Mouse (Mus musculus) 416B (cell line): Measurements from ENCODE around the gene Arhgap15.
A peak's percentile ranks its signal among the peaks of the same experiment; 100 is the strongest.

ENCODE experiments used
- DNase-seq: peaks from one replicate; pipeline ENCODE4 v3.0.0; 2011; ENCODE audit warnings: low read depth

The Arhgap15 gene

GRCm38 (mm10) chr2:44192058-44192457 lies 443.4 kb downstream of the Arhgap15 start:
- DNase-seq = peak; percentile 24

DNA sequence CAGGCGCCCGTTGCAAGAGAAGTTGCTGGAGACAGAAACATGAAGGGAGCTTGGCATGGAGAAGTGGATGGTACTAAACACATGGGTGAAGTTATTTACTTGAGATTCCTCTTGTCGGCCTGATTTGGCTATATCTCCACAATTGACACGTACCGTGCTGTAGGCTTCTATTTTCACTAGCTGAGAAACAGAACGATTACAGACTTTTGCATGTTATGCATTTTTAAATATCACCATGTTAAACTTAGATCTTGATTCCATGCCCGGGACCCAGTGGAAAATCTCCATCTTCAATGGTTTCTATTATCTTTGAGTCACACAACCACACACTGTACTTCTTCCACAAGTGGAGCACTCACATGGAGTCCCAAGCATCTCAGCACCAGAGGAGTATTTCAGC lies 466.9 kb downstream of the Arhgap15 start:
- no peak for DNase-seq

DNA sequence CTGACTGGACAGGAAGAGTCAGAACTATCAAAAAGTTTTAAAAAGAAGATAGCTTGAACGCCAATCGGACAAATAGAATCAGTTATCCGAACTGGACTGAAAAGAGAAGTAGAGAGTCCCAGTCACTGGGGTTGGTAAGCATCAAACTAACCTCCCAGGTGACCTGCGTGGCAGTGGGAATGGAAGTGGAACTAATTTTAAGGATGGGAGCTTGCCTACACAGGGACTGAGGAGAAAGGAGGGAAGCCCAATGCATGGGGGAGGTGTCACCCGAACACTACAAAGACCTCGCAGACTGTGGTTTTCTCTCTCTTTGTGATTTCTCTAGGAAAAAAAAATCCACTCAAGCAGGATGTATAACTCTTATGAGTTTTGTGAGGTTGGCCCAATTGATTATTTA lies 469.2 kb downstream of the Arhgap15 start:
- no peak for DNase-seq

DNA sequence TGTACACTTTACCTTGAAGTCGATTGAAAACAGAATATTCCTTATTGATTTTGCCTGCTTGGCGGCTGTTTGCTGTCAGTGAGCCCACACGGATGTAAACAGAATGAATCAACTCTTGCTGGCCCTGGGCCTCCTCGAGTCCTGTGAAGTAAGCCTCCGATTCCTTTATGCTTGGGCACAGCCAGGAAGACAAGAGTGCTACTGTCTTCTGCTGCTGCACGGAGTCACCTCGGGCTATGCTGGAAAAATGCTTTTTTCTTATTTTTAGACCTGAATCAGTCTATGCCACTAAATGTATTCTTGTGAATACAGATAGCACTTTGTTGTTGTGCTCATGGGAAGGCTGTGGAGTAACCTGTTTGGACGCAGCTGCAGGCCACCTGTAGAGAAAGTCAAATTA lies 469.7 kb downstream of the Arhgap15 start:
- DNase-seq = no peak

GRCm38 (mm10) chr2:44221686-44222085 lies 473.1 kb downstream of the Arhgap15 start:
- DNase-seq = no peak

DNA sequence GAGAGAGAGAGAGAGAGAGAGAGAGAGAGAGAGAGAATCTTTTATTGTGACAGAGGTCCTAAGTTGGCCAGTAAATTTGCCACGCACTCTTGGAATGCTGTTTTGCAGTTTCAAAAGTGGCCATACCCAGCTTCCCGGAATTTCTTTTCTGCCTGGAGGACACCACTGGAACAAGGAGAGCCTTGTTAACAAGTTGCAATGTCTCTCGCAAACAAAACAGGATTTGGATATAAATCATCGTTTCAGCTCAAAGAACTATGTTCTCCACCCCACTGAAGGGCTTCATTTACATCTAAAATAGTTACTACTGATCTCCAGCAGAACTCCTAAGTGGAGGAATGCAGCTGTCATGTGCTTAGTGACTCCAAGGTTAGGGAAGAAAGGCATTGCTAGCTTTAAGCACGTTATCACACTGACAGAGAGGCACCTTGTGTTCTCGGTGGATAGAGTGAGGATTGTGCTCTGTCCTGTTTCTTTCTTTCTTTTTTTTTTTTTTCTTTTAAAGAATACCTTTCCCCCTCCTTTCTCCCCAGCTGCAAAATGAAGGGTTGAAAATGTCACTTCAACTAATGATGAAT lies 473.6 kb downstream of the Arhgap15 start:
- no peak for DNase-seq

- DNase-seq = no peak
Measured at GRCm38 (mm10) chr2:44234856-44235255, 486.2 kb downstream of the Arhgap15 start.

DNA sequence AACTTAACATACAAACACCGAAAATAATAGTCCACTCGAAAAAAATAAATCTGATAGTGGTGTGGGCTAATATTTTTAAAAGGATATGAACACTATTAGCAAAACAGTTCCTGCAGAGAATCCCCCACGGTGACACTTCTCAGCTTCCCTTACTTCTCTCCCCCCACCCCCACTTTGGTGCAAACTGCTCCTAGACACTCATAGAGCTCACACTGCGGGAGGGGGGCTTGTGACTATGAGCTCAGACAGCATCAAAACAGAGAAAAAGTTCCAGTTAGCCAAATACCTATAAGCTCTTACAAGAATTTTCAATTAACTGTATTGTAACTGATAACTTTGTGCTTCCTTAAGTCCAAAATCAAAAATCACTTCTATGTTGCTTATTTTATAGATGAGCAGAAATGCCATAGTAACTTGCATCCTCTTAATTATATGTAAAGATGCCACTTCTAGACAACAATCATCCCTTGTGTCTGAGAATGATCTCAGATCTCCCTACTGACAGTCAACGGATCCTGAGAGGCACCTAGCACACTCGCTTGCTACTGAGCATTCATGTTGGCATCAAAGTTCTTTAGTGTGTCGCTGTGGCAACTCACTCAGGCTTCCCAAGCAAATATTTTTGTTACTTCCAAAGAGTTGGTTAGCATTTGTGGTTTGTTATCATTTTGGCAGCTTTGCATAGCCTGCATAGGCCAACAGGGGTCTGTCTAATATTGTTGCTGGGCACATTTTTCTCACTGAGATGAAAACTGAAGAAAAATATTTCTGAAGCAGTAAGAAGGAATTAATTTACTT lies 493.2 kb downstream of the Arhgap15 start:
- peak; percentile 8 for DNase-seq

DNA sequence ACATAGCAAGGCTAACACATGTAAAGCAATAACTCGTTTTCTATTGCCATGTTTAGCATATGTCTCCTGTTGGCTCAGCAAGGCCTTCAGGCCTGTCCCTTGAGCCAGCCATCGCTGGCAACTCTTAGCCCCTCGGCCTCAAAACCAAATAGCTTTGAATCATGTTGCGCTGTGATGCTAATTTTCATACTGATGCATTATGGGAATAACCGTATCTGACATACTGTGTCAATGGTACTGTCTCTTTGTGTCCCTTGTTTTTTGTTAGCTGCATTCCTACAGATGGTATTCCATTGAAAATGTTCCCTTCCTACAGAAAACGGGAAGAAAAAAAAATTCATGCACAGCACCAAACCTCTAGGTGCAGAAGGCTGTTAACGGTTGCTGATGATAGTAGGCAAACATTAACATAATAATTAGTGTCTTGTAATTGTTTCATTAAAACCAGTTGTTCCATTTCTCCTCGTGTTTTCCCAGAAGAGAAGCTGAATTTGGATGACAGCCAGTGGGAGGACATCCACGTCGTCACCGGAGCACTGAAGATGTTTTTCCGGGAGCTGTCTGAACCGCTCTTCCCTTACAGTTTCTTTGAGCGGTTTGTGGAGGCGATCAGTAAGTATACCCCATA lies 494.1 kb downstream of the Arhgap15 start:
- no peak for DNase-seq

- no peak for DNase-seq
Measured at GRCm38 (mm10) chr2:44255343-44255742, 506.7 kb downstream of the Arhgap15 start.

- no peak for DNase-seq
Measured at GRCm38 (mm10) chr2:44257946-44258345, 509.3 kb downstream of the Arhgap15 start.

- no peak for DNase-seq
Measured at GRCm38 (mm10) chr2:44271455-44272346, 523.1 kb downstream of the Arhgap15 start.

DNA sequence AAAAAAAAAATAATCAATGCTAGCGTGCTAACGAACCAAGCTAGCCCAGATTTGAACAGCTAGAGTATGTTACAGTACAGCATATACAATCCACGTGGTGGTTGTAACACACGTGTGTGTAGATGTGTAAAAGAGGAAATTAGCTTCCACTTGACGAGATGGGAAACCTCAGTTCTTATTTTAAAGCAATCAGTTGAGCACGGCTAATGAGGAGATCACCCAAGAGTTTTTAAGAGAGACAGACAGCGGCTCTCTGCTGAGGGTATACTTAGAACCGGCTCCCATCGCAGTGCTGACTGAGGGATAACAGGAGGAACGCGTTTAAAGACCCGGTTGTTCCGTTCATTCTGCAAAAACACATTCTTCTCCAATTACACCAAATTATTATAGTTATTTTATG lies 524.0 kb downstream of the Arhgap15 start:
- no peak for DNase-seq

GRCm38 (mm10) chr2:44274425-44274824 lies 525.8 kb downstream of the Arhgap15 start:
- DNase-seq = no peak

DNA sequence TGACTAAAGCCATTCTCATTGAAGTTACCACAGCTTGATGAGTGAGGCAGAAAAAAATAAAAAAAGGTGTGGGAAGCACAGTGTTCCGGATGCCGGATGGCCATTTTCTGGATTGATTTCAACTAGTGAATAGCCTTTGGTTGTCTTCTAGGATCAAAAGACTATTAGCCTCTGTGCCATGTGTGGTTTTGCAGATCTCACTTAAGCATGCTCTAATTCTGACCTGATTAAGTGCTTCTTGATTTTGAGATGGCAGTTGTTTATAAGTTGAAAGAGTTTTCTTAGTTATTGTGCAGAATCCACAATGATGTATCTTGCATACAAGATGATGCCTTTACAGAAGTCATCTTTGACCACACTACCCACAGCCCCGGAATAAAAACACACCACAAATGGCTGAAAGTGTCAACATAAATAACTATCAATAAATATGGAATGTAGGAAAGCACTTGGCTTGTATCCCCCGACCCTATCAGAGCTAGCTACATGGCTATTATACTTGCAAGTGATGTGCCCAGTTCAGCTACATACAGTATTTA lies 537.6 kb downstream of the Arhgap15 start:
- DNase-seq = no peak

- no peak for DNase-seq
Measured at GRCm38 (mm10) chr2:44299156-44299555, 550.5 kb downstream of the Arhgap15 start.

GRCm38 (mm10) chr2:44299909-44300308 lies 551.3 kb downstream of the Arhgap15 start:
- no peak for DNase-seq

GRCm38 (mm10) chr2:44300466-44300865 lies 551.8 kb downstream of the Arhgap15 start:
- no peak for DNase-seq

DNA sequence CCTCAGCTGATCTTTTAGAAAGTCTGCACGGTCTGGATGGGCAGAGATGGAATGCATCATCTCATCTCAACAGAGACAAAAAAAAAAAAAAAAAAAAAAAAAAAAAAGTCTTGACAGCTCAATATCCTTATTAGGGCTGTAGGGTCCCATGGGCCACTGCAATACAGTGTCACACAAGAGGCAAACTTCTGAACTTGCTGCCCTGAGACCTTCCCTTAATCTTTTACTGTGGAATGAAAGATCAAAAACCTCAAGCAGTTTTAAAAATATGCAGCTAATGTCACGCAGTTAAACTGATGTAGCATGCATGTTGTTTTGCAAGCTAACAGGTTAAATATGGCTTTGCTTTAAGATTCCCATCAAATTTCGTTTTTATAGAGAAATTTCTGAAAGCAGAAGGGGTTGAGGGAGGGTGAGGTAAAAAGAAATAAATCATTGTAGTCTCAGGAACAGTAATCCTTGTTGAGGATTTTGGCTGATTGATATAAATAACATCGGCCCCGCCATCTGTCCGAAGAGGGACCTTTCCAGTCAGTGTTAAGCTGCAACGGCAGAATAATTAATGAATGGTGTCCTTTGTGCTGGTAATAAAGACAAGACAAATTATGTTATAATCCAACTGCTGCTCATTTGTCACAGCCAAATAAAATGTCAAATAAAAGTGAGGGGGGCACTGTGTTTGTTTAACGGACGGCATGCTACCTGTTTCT lies 555.8 kb downstream of the Arhgap15 start:
- no peak for DNase-seq

DNA sequence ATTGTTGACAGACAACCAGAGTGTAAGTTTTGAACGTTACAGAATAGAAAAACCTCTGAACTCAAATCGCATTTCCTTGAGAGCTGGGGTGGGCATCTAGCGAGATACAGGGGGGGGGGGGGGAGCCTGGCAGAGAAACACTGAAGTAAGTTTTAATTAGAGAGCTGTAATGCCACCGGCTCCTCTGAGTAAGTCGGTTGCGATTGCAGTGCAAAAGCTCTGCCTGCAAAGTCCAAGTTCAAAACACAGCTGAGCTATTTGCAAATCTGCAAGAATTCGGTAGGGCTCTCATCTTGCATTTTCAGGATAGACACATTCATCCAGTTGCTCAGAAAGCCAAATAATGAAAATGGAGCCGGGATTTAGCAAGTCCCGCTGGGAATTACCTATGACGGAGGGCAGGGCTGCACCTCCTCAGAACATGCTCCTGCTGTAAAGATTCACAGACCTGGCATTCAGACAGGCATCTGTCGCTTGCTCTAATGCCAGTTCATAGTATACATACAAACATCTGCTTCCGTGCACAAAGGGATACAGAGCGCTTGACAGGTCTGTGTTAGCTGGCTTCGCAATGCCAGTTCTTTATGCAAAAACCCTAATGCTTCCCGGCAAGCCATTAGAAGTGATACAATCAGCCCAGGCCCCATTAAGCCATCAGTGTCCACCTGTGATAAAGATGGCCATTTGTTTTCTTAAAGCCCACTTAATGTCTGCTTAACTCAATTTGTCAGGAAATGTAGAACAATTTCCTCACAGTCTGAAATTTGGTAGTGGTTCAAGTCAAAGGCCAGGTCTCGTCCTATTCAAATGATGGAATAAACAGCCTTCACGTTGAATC lies 556.6 kb downstream of the Arhgap15 start:
- no peak for DNase-seq
